Mouse (Mus musculus): Measurements from ENCODE around the gene Irf6.

Irf6 gene

GRCm38 (mm10) chr1:193152872-193153271 lies at the start of gene Irf6:
TSS of gene Irf6 (plus strand) at chr1:193153111.
- in situ Hi-C loops (cut with MboI, MseI): loop anchor here in 1 of 2 experiments (25.0 kb wide), 1 partner anchor 1566 kb away; the partner anchor contains the start of genes Dtl and Ints7

GRCm38 (mm10) chr1:193112093-193112492 lies 40.8 kb upstream of the Irf6 start:
- in situ Hi-C loops (cut with MboI, MseI): no loop called here

- in situ Hi-C loops (cut with MboI, MseI): loop anchor here in 1 of 2 experiments (5.0 kb wide), 1 partner anchor 340 kb away; no protein-coding TSS in a partner anchor
Measured at GRCm38 (mm10) chr1:193122793-193123192, 30.1 kb upstream of the Irf6 start.

GRCm38 (mm10) chr1:193123290-193123689 lies 29.6 kb upstream of the Irf6 start:
- in situ Hi-C loops (cut with MboI, MseI): loop anchor here in 1 of 2 experiments (5.0 kb wide), 1 partner anchor 341 kb away; no protein-coding TSS in a partner anchor

GRCm38 (mm10) chr1:193125835-193126234 lies 27.1 kb upstream of the Irf6 start:
- in situ Hi-C loops (cut with MboI, MseI): no loop called here

- in situ Hi-C loops (cut with MboI, MseI): no loop called here
Measured at GRCm38 (mm10) chr1:193128055-193128454, 24.9 kb upstream of the Irf6 start.

GRCm38 (mm10) chr1:193129321-193129720 lies 23.6 kb upstream of the Irf6 start:
- in situ Hi-C loops (cut with MboI, MseI): no loop called here

GRCm38 (mm10) chr1:193129786-193130455 lies 23.0 kb upstream of the Irf6 start, which contains the start of gene Diexf:
TSS of gene Diexf (minus strand) at chr1:193130272.
- in situ Hi-C loops (cut with MboI, MseI): loop anchor here in 1 of 2 experiments (5.0 to 10.0 kb wide), 2 partner anchors 37 to 385 kb away; partner anchors contain the start of gene A130010J15Rik

- in situ Hi-C loops (cut with MboI, MseI): loop anchor here in 1 of 2 experiments (5.0 to 10.0 kb wide), 2 partner anchors 37 to 386 kb away; partner anchors contain the start of gene A130010J15Rik
Measured at GRCm38 (mm10) chr1:193130456-193130825, 22.5 kb upstream of the Irf6 start.

- in situ Hi-C loops (cut with MboI, MseI): loop anchor here in 1 of 2 experiments (5.0 to 10.0 kb wide), 2 partner anchors 36 to 386 kb away; partner anchors contain the start of gene A130010J15Rik
Measured at GRCm38 (mm10) chr1:193130839-193131238, 22.1 kb upstream of the Irf6 start.

GRCm38 (mm10) chr1:193131311-193131948 lies 21.5 kb upstream of the Irf6 start:
- in situ Hi-C loops (cut with MboI, MseI): loop anchor here in 1 of 2 experiments (5.0 to 10.0 kb wide), 2 partner anchors 36 to 387 kb away; partner anchors contain the start of gene A130010J15Rik

GRCm38 (mm10) chr1:193132385-193132784 lies 20.5 kb upstream of the Irf6 start:
- in situ Hi-C loops (cut with MboI, MseI): loop anchor here in 1 of 2 experiments (5.0 to 10.0 kb wide), 2 partner anchors 35 to 388 kb away; partner anchors contain the start of gene A130010J15Rik

GRCm38 (mm10) chr1:193133726-193134125 lies 19.2 kb upstream of the Irf6 start:
- in situ Hi-C loops (cut with MboI, MseI): loop anchor here in 1 of 2 experiments (5.0 to 10.0 kb wide), 2 partner anchors 34 to 389 kb away; partner anchors contain the start of gene A130010J15Rik

GRCm38 (mm10) chr1:193138087-193138486 lies 14.8 kb upstream of the Irf6 start:
- in situ Hi-C loops (cut with MboI, MseI): loop anchor here in 1 of 2 experiments (10.0 kb wide), 1 partner anchor 393 kb away; no protein-coding TSS in a partner anchor

- in situ Hi-C loops (cut with MboI, MseI): loop anchor here in 1 of 2 experiments (10.0 kb wide), 1 partner anchor 394 kb away; no protein-coding TSS in a partner anchor
Measured at GRCm38 (mm10) chr1:193138669-193139068, 14.2 kb upstream of the Irf6 start.

- in situ Hi-C loops (cut with MboI, MseI): no loop called here
Measured at GRCm38 (mm10) chr1:193141118-193141517, 11.8 kb upstream of the Irf6 start.

- in situ Hi-C loops (cut with MboI, MseI): no loop called here
Measured at GRCm38 (mm10) chr1:193142517-193143062, 10.3 kb upstream of the Irf6 start.

GRCm38 (mm10) chr1:193144516-193144915 lies 8.4 kb upstream of the Irf6 start:
- in situ Hi-C loops (cut with MboI, MseI): no loop called here

- in situ Hi-C loops (cut with MboI, MseI): no loop called here
Measured at GRCm38 (mm10) chr1:193145101-193145500, 7.8 kb upstream of the Irf6 start.

- in situ Hi-C loops (cut with MboI, MseI): no loop called here
Measured at GRCm38 (mm10) chr1:193146416-193146815, 6.5 kb upstream of the Irf6 start.

- in situ Hi-C loops (cut with MboI, MseI): no loop called here
Measured at GRCm38 (mm10) chr1:193149231-193149630, 3.7 kb upstream of the Irf6 start.

Data from T-helper 17 cell (primary cell).